Mouse (Mus musculus): ENCODE results near the gene Cdc34b.

DNA sequence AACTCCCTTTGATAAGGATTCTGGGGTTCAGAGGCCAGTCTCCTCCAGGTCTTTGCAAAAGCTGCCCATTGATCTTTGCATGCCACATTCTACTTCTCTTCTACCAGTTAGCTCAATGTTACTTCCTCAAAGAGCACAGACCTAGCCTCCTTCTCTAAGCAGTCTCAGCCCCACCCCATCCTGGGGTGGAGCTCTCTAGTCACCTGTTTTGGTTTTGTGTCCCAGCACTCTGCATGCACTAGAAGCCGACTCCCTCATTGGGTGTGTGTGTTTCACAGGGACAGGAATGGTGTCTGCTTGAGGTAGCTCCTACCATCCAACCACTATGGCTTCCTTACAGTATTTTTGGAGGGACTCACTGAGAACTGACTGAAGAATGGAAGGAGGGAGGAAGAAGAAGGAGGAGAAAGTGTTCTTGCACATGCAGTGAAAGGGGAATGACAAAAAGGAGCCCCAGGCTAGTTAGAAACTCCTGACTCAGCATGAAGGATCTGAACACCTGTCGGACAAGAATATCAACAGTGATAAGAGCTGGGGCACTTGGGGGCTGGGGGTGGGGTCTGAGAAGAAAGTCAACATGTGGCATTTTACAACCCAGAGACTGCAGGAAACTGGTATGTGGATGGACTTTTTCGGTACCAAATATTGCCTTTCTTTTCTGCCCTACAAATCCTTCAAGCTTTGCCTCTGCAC is 30.9 kb downstream of the Cdc34b start:
- TF ChIP-seq CTCF (IDR thresholded peaks at IDR 0.05; ENCODE audit: control insufficient read depth, insufficient read depth, low read length), result no peak
- no peak for TF ChIP-seq POLR2A (IDR thresholded peaks at IDR 0.05; ENCODE audit: borderline replicate concordance, control insufficient read depth, low read depth, low read length)

Data from bone marrow, adult 2 months (tissue).